Mouse (Mus musculus) gonadal fat pad, adult 2 months (tissue): ENCODE measurements around the gene Galc. TPM values are rescaled to one million over a fixed set of nuclear protein-coding genes. Genes with fewer than 3 reads are reported as not detected.
"Not testable (repeated sequence)": the region's sequence is repeated elsewhere in the genome, so short reads cannot be mapped to it uniquely, and the experiment has no call there.

ENCODE experiments used
- DNase-seq: peaks from one replicate; pipeline ENCODE4 v3.0.0-alpha.2; 2012; ENCODE audit warnings: low read depth
- polyA plus RNA-seq: library from polyadenylated mRNA; depleted of rRNA; stranded (reverse); fragments of >200 nt; gene quantifications from 2 replicates; pipeline ENCODE4 v1.2.3, GENCODE M21; 2012

The Galc gene
- polyA plus RNA-seq, 1 experiment = 15.7 TPM

- DNase-seq = no peak
These were observed 3.8 kb downstream of the Galc start for GRCm38 (mm10) chr12:98255373-98255995.

DNA sequence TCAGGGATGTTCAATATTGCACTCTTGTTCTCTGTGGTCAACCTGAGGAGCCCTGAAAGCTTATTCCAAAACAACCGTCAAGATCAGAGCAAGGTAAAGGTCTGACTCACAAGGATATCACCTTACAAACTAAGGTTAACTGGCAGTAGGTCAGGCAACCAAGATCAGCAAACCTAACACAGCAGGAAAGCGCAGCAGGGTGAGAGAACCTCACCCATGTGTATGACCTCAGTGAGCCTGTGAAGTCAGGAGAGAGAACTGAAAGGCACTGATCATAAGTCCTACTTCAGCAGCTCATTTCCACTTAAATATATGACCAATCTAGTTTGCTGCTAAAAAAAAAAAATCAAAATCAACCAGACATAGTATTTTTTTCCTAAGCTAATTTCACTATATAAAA is 6.8 kb downstream of the Galc start:
- no peak for DNase-seq

- DNase-seq = no peak
These were observed 8.9 kb downstream of the Galc start for GRCm38 (mm10) chr12:98250327-98250726.

DNA sequence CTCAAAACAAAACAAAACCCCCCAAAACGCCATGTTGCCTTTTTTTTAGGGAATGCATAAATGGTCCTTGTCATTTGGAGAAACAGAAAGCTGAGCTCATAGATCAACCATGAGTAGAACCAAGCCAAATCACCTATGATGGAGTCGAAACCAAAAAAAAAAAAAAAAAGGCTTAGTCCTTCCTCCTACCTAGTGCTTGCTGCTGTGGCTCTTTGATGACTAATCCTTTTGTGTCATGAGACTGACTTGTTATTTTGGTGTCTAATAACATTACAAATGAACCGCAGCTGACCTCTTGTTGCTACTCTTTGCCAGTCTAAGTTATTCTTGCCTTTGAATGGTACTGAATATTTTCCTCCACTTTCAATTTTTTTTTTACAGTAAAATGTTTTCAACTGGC is 9.6 kb downstream of the Galc start:
- no peak for DNase-seq

GRCm38 (mm10) chr12:98246835-98247234 is 12.4 kb downstream of the Galc start:
- DNase-seq = no peak

DNA sequence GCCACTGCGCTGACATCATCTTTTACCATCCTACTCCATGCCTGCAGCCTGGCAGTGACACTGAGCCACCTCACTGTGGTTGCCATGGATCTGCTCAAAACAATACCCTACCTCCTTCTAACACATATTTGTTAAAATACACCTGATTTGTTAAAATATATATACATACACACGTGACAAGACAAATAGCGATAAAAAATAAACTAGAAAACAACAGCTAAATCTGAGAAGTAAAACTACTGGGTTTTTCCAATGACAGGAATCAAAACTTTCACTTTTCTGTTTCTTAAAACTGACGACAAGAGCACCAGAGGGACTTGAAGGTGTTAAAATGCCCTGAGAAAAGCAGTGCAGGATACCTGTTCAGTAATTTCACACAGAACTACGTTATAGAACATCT is 14.4 kb downstream of the Galc start:
- no peak for DNase-seq

DNA sequence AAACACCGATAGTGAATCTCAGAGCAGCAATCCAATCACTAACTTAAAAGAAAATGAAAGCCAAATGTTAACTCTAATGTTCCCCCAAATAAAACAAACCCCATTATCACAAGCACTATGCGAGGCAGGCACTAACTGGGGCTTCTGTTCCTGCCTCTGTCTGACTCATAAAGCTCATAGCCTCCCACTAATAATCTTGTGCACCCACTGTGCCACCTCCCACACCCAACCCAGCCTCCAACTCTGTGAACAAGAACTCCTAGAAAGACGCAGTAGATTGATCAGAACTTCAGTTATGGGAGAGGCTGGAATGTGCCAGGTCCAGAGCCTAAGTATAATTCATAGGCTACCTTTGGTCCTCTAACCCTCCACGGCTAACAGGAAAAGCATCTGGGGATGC is 15.1 kb downstream of the Galc start:
- no peak for DNase-seq

- not testable (repeated sequence) for DNase-seq
These were observed 20.8 kb downstream of the Galc start for GRCm38 (mm10) chr12:98238478-98238877.

GRCm38 (mm10) chr12:98227037-98227436 is 32.2 kb downstream of the Galc start:
- DNase-seq = no peak

- no peak for DNase-seq
These were observed 36.0 kb downstream of the Galc start for GRCm38 (mm10) chr12:98223286-98223685.

- DNase-seq = no peak
These were observed 42.8 kb downstream of the Galc start for GRCm38 (mm10) chr12:98216432-98216831.

DNA sequence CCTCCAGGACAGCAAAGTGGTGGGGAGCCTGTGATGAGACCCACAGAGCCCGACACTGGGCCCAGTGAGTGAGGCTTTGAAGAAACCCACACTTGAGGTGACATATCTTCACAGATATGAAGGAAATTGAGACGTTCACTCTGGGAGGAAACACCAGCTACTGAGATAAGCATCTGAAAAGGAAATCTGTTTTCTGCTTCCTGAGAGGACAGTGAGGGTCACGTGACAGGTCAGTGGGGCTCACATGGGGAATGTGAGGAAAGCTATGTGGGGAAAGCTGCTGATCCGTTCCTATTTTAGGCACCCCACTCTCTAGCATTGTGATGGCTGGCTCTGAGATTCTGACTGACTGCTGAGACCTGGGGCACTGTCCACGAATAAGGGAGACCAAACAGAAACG is 43.7 kb downstream of the Galc start:
- no peak for DNase-seq

GRCm38 (mm10) chr12:98214191-98214590 is 45.1 kb downstream of the Galc start:
- no peak for DNase-seq

DNA sequence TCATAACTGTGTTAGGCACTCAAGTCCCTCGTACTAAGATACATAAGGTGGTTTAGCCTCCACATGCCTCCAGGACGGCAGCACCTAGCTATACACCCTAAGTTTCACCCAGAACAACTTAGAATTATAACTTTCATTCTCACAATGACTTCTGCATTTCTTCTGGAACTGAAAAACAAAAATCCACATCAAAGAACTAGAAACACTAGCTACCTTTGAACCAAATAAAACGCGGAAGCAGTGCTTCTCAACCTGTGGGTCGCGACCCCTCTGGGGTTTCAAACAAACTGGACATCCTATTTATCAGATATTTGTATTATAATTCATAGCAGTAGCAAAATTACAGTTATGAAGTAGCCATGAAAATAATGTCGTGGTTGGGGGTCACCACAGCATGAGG is 45.5 kb downstream of the Galc start:
- DNase-seq = no peak

DNA sequence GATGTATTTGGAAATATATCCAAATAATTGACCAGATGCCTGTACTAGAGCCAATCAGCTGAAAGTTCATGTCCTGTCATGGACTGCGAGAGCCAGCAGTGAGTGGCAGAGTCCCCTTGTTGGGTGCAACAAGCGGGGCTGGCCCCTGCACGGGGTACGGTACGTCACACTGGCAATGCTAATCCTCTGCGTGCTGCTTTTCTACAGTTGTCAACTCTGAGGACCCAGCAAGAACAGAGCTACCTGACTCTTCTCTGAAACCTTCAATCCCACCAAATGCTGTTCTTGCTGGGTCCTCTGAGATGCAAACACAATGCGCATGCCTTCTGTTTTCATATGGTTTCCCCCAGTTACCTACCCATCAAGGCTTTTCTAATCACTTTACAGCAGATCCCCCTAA is 45.9 kb downstream of the Galc start:
- DNase-seq = no peak

DNA sequence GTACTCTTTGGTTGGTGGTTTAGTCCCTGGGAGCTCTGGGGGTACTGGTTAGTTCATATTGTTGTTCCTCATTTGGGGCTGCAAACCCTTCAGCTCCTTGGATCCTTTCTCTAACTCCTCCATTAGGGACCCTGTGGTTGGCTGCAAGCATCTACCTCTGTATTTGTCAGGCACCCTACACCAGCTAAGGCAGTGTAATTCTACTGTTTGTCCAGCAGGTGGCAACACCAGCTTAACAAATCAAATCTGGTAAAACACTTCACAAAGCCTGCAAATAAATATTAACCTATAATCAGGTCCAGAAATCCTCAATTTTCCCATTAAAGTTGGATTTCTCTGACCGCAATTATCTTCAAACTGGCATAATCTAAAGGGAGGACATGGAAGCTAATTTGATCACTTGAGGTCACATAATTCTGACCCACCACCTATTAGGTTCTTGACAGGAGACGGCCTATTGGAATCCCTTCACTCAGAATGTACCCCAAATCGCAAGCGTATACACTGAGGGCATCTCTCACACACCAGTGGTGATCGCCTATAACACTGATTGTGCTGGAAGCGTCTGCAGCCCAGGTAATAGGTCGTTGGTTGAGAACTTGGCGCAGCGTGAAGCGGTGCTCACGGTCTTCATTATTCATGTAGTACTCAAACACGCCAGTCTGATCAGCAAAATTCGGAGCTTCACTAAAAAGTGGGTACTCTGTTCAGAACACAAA is 46.6 kb downstream of the Galc start:
- DNase-seq = no peak

- DNase-seq = no peak
These were observed 48.8 kb downstream of the Galc start for GRCm38 (mm10) chr12:98210495-98210894.

DNA sequence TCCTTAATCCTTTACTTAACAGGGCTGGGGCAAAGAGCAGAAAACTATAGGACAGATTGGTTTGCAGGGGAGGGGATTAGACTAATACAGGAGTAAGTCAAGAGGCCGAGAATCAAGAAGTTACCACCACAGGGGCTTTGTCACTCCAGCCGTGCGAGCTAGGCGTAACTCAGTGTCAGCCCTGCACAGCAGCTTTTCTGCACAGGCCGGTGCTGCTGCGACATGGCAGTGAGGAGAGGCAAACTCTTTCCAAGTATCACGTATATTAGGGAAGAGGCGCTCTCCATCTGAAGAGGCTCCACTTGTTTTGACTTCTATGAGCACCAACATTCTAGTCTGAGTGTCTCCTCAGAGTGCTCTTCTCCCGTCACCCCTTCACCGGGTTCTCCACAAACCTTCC is 51.2 kb downstream of the Galc start:
- DNase-seq = no peak

GRCm38 (mm10) chr12:98205450-98206051 is 53.7 kb downstream of the Galc start:
- DNase-seq = no peak

DNA sequence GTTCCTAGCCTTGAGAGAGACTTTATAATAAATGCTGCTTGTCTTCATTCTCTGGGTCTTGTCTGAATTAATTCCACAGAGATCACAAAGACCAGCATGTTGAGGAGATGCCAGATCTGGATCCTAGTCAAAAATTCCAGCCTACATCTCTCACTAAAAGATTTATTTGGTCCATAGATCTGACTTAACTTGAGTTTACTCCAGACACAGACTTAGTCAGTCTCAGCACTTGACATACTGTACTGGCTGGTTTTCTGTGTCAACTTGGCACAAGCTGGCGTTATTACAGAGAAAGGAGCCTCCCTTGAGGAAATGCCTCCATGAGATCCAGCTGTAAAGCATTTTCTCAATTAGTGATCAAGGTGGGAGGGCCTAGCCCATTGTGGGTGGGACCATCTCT is 61.9 kb downstream of the Galc start:
- DNase-seq = no peak

DNA sequence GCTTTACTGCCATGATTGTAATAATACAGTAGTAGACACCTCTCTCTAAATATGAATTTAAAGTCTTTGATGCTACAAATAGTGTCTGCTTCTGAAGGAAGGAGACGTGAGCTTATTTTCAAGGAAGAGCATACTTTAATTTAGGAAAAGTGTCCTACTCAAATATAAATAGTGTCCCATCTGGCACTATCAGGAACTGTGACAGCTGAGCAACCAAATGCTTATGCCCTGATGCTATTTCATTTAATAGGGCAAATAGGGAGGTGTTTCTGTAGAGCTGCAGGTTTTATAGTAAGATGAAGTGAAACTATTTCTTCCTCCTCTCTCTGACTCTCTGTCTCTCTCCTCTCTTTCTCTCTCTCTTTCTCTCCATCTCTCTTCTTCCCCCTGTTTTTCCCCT is 69.1 kb downstream of the Galc start:
- DNase-seq = no peak

DNA sequence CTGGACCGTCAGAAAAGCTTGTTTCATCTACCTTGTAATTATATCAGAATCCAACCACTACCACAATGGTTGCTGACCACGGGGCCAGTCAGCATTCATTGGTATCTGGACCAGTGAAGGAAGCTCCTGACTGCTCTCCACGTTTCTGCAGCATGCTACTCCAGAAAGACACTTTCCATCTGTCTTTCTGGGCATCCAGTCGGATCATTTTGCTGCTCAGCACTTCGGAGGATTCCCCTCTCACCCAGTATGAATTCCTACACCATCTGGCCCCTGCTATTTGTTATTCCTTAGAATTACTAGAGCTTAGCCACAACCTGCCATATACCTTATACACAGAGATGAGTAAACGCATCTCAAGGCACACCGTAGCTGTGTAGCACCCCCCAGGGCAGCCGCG is 70.2 kb downstream of the Galc start:
- no peak for DNase-seq

DNA sequence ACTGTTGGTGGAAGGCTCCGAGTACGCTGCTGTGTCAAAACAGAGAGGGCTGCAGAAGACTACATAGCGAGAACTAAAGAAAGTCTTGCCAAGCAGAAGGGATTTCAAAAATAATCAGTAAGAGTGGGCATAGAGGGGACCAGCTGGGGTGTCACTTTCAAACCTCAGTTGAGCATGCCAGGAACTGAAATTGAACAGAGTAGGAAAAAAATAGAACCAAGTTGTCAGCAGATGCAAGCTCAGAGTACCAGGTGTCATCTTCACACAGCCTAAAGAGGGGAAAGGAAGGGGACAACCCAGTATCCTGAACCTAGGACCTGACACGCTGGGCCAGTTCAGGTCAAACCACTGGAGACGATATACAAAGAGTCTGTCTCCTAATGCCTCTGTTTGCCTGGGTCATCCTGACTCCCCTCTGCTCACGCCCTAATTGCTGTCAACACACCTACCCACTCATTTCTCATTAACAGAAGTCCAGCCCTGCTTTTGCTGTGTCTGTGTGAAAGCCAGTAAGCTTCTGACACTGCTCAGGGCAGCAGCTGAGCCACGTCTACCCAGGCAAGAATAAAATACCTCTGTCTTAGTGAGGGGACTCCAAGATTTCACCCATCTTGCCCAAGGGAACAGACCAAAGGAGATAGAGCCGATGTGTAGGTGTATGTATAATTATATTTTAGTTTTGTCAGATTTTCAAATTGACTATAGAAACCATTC is 71.9 kb downstream of the Galc start:
- DNase-seq = no peak
